Mouse (Mus musculus): ENCODE data around the gene Srpx. TPM values are rescaled to one million over a fixed set of nuclear protein-coding genes. Genes with fewer than 3 reads are reported as not detected.

The Srpx gene
- total RNA-seq, 2 experiments from 2014 or later = 0.48 TPM; not detected in 1

- no peak for TF ChIP-seq CTCF (IDR thresholded peaks at IDR 0.05)
- intact Hi-C loops (cut with DNase I) = loop anchor here (10.0 kb wide), 1 partner anchor 405 kb away; the partner anchor contains the start of gene Dynlt3
- no peak overlapping the region for H3K4me3 ChIP-seq
Measured at GRCm38 (mm10) chrX:10069405-10069804, 48.1 kb downstream of the Srpx start.

GRCm38 (mm10) chrX:10063781-10064180 lies 53.7 kb downstream of the Srpx start:
- intact Hi-C loops (cut with DNase I) = loop anchor here (10.0 kb wide), 1 partner anchor 399 kb away; the partner anchor contains the start of gene Dynlt3
- DNase-seq (ENCODE audit: extremely low spot score in 1 of 2, low spot score in 2 of 2) = no peak
- no peak overlapping the region for H3K4me3 ChIP-seq
- H3K27ac ChIP-seq = no peak overlapping the region
- TF ChIP-seq CTCF (IDR thresholded peaks at IDR 0.05) = no peak

More at GRCm38 (mm10) chrX:10069405-10069804, 48.1 kb downstream of the Srpx start:
- H3K27ac ChIP-seq = no peak overlapping the region
- no peak for DNase-seq (ENCODE audit: extremely low spot score in 1 of 2, low spot score in 2 of 2)

GRCm38 (mm10) chrX:10063361-10063760 lies 54.1 kb downstream of the Srpx start:
- DNase-seq (ENCODE audit: extremely low spot score in 1 of 2, low spot score in 2 of 2) = no peak
- Histone ChIP-seq H3K27ac (no peak overlapping the region), H3K4me3 (no peak overlapping the region)
- TF ChIP-seq CTCF (IDR thresholded peaks at IDR 0.05) = no peak
- intact Hi-C loops (cut with DNase I) = loop anchor here (10.0 kb wide), 1 partner anchor 399 kb away; the partner anchor contains the start of gene Dynlt3

DNA sequence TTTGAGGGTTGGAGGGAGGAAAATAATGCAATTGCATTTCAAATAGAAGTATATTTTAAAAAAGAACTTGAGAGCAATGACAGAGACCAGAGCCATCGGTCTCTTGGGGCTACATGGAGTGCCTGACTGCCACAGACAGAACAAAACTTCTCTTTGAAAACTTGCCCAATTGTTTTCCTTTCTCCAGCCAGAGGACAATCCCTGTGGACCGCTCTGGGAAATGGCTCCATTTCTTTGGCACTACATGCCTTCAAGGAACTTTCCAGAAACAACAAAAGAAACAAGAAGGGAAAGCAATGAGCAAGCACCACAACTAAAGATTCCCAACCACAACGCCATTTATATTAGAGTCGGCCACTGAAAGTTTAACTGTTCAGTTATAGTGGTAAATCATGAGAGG lies 55.3 kb downstream of the Srpx start:
- H3K27ac ChIP-seq = no peak overlapping the region
- intact Hi-C loops (cut with DNase I) = loop anchor here (10.0 kb wide), 1 partner anchor 397 kb away; the partner anchor contains the start of gene Dynlt3
- DNase-seq (ENCODE audit: extremely low spot score in 1 of 2, low spot score in 2 of 2) = no peak
- no peak for TF ChIP-seq CTCF (IDR thresholded peaks at IDR 0.05)
- H3K4me3 ChIP-seq = no peak overlapping the region

DNA sequence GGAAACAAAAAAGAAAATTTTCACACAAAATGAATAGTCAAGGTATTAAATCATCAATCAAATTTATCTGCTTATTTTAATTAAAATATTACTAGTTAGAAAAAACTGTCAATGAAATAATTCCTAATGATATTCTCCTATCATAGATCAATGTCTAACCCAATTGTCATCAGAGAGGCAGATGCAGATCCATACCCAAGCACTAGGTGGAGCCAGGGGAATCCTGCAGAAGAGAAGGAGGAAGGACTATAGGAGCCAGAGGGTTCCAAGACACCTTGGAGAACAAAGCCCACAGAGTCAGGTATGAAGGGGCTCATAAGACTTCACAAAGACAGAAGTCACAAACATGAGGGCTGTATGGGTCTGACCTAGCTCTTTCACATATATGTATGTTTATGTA lies 82.8 kb downstream of the Srpx start:
- TF ChIP-seq CTCF (IDR thresholded peaks at IDR 0.05) = peak; percentile 52
- DNase-seq (ENCODE audit: extremely low spot score in 1 of 2, low spot score in 2 of 2) = no peak
- H3K4me3 ChIP-seq = no peak overlapping the region
- H3K27ac ChIP-seq = no peak overlapping the region
- intact Hi-C loops (cut with DNase I) = loop anchor here (5.0 kb wide), 1 partner anchor 168 kb away; no protein-coding TSS in a partner anchor

DNA sequence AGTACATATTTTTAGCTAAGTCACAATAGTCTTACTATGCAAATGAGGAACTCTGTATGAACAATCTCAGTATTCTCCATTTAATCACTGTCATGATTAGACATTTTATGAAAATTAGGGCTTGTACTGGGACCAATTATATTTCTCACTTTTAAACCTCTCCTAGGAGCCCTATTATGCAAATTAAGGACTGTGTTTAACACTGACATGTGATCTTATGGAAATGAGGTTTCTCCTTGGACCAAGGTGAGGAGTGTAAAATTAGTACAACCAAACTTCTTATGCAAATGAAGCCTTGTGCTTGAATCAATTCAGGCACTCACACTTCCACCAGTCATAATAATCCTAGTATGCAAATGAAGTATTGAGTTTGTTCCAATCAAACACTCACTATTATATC lies 107.3 kb downstream of the Srpx start:
- no peak for TF ChIP-seq CTCF (IDR thresholded peaks at IDR 0.05)
- intact Hi-C loops (cut with DNase I) = no loop called here
- DNase-seq (ENCODE audit: extremely low spot score in 1 of 2, low spot score in 2 of 2) = no peak
- Histone ChIP-seq H3K27ac (no peak overlapping the region), H3K4me3 (no peak overlapping the region)

DNA sequence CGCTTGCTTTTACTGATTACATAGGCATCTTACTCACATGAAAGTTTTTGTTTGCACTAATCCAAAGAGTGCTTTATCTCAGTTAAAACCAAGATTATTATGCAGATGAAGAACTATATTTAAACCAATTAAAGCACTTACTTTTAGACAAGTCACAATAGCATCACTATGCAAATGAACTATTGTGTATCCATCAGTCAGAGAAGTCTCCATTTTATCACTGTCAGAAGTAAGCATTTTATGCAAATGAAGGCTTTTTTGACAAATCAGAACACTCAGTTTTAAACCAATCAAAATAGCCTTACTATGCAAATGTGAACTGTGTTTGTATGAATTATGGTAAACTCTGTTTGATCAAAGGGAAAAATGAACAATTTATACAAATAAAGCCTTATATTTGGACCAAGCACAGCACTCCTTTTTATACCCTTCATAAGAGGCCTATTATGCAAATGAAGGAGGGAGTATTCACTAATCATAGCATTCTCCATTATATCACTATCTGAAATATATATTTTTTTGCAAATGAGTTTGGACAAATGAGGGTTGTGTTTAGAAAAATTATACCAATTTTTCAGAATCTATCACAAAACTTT lies 109.7 kb downstream of the Srpx start:
- no peak for TF ChIP-seq CTCF (IDR thresholded peaks at IDR 0.05)
- intact Hi-C loops (cut with DNase I) = no loop called here
- DNase-seq (ENCODE audit: extremely low spot score in 1 of 2, low spot score in 2 of 2) = no peak
- Histone ChIP-seq H3K4me3 (no peak overlapping the region), H3K27ac (no peak overlapping the region)

- no peak overlapping the region for H3K27ac ChIP-seq
- no peak overlapping the region for H3K4me3 ChIP-seq
- TF ChIP-seq CTCF (IDR thresholded peaks at IDR 0.05) = no peak
- no peak for DNase-seq (ENCODE audit: extremely low spot score in 1 of 2, low spot score in 2 of 2)
- intact Hi-C loops (cut with DNase I) = no loop called here
Measured at GRCm38 (mm10) chrX:10005946-10006345, 111.6 kb downstream of the Srpx start.

GRCm38 (mm10) chrX:10000718-10001117 lies 116.8 kb downstream of the Srpx start:
- intact Hi-C loops (cut with DNase I) = no loop called here
- H3K4me3 ChIP-seq = no peak overlapping the region
- no peak overlapping the region for H3K27ac ChIP-seq
- no peak for TF ChIP-seq CTCF (IDR thresholded peaks at IDR 0.05)
- no peak for DNase-seq (ENCODE audit: extremely low spot score in 1 of 2, low spot score in 2 of 2)

Other genes starting within 250 kb of the Srpx start
- gene Sytl5, start 232.1 kb downstream of the Srpx start, total RNA-seq (2021) = 1 to 10 TPM; 4.9 to 5.6 TPM
- gene Rpgr, start 99.2 kb upstream of the Srpx start, total RNA-seq (2021) = 10 to 100 TPM; 19.6 to 21.0 TPM
- not detected for gene Otc, start 134.6 kb upstream of the Srpx start, total RNA-seq (2021)

Measured in left cerebral cortex, adult 2 months (tissue).